Mouse (Mus musculus) small intestine, adult 2 months (tissue): Measurements from ENCODE around the gene Rab31. TPM values are rescaled to one million over a fixed set of nuclear protein-coding genes. Genes with fewer than 3 reads are reported as not detected.

ENCODE experiments used
- H3K27ac ChIP-seq: fragments of 200-500 bp; 2 replicates; pipeline ENCODE4 v1.5.1; 2012; ENCODE audit warnings: low read depth, low read length, control low read depth, inconsistent platforms; ENCODE audit not compliant: insufficient read depth
- H3K27me3 ChIP-seq: fragments of 200-500 bp; 2 replicates; pipeline ENCODE4 v1.6.1; 2012; ENCODE audit warnings: mild to moderate bottlenecking, moderate library complexity, low read length, inconsistent platforms; ENCODE audit not compliant: control insufficient read depth, insufficient read depth
- H3K36me3 ChIP-seq: fragments of 200-500 bp; 2 replicates; pipeline ENCODE4 v1.6.1; 2012; ENCODE audit warnings: mild to moderate bottlenecking, low read length, control low read depth, inconsistent platforms; ENCODE audit not compliant: control insufficient read depth, insufficient read depth
- H3K4me1 ChIP-seq: fragments of 200-500 bp; 2 replicates; pipeline ENCODE4 v1.6.1; 2012; ENCODE audit warnings: low read length, inconsistent platforms, mixed read lengths; ENCODE audit not compliant: control insufficient read depth, insufficient read depth, insufficient read length
- H3K4me3 ChIP-seq: fragments of 200-500 bp; 2 replicates; pipeline ENCODE4 v1.5.1; 2012; ENCODE audit warnings: low read depth, mild to moderate bottlenecking, control low read depth, inconsistent platforms, low read length, moderate library complexity
- CTCF ChIP-seq: fragments of 200-500 bp; IDR thresholded peaks from 2 replicates; pipeline ENCODE4 v1.5.1; 2012; ENCODE audit warnings: low read depth, mild to moderate bottlenecking, control low read depth, inconsistent platforms, low read length, moderate library complexity, mixed read lengths; ENCODE audit not compliant: insufficient replicate concordance, insufficient read length; ENCODE audit errors: extremely low read depth
- POLR2A ChIP-seq: fragments of 200-500 bp; IDR thresholded peaks from 2 replicates; pipeline ENCODE4 v1.6.1; 2012; ENCODE audit warnings: low read depth, mild to moderate bottlenecking, control low read depth, inconsistent platforms, low read length, moderate library complexity
- WGBS: fragments of 180-500 bp; shearing (Covaris S2); methylation state at CpG from one replicate; pipeline ENCODE4 v1.1.7; 2018; 5-methylcytosine and 5-hydroxymethylcytosine counted together
- polyA plus RNA-seq: library from polyadenylated mRNA; depleted of rRNA; stranded (reverse); fragments of >200 nt; gene quantifications from 2 replicates; pipeline ENCODE4 v1.2.3, GENCODE M21; 2012

Gene Rab31
- polyA plus RNA-seq, 1 experiment = 7.8 TPM

DNA sequence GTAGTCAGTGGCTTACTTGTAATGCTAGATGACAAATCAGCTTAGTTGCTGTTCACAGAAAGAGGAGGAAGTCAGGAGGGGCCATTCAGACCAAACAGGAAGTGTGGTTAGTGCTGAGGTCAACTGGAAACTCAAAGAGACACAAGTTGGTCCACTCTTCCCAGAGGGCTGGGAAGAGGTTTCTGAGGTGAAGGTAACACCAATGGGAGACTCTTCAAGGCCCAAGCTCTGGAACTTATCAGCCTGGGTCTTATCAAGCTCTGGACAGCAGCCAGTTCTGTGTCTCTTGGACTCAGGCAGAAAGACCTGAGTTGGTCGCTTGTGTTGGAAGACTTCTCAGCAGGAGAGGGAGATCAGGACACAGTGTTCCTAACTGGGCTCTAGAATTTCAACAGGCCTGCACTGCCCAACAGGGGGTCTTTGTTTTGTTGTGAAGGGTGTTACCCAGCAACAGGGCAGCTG, 97.8 kb downstream of the Rab31 start:
- Histone ChIP-seq H3K4me3 (no peak overlapping the region), H3K27me3 (no peaks in the 10 kb centered on the region), H3K36me3 (no peaks in the 10 kb centered on the region), H3K27ac (peak overlapping the region; percentile 50; the same call in 1 of the 2 replicates), H3K4me1 (peaks cover 7% of the 10 kb centered on the region; the same call in 1 of the 2 replicates)
- 13% methylated on average over 1 of the region's 1 CpGs for WGBS
- TF ChIP-seq CTCF = no peak
- TF ChIP-seq POLR2A = no peak

DNA sequence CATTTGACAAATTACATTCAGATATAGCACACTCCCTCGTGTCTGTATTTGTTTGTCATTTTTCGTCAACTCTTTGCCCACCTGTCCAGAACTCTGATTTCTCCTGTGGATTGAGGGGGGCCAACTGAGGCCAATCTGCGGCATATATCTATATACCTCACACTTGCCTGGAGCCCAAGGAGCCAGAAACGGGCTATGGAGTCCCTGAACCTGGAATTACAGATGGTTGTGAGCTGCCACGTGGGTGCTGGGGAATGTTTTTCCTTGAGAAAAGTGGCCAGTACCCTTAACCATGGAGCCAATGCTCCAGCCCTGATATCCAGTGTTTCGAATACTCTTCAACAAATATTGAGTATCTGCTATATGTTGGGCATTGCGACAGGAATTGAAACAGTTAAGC, 99.6 kb downstream of the Rab31 start:
- Histone ChIP-seq H3K4me1 (peaks cover 7% of the 10 kb centered on the region; the same call in 1 of the 2 replicates), H3K36me3 (no peaks in the 10 kb centered on the region), H3K4me3 (no peak overlapping the region), H3K27ac (no peak overlapping the region), H3K27me3 (no peaks in the 10 kb centered on the region)
- TF ChIP-seq CTCF (no peak), POLR2A (no peak)
- 87% methylated on average over 7 of the region's 7 CpGs for WGBS

DNA sequence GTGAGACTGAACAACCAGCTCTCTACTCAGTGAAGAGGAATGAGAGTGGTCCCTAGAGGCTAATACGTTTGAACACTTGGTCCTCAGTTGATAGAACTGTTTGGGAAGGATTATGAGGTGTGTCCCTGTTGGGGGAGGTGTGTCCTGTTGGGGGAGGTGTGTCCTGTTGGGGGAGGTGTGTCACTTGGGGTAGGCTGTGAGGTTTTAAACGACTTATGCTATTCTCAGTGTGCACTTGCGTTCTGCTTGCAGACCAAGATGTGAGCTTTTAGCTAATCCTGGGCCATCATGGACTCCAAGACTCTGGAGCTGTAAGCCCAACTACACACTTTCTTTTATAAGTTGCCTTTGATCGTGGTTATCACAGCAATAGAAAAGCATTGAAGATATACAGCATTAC, 103.5 kb downstream of the Rab31 start:
- Histone ChIP-seq H3K27me3 (no peaks in the 10 kb centered on the region), H3K27ac (peak overlapping the region; percentile 68; the same call in 1 of the 2 replicates), H3K36me3 (no peaks in the 10 kb centered on the region), H3K4me1 (peaks cover 11% of the 10 kb centered on the region; the same call in 1 of the 2 replicates), H3K4me3 (no peak overlapping the region)
- WGBS = 62% methylated on average over 4 of the region's 4 CpGs
- no peak for TF ChIP-seq POLR2A
- no peak for TF ChIP-seq CTCF

DNA sequence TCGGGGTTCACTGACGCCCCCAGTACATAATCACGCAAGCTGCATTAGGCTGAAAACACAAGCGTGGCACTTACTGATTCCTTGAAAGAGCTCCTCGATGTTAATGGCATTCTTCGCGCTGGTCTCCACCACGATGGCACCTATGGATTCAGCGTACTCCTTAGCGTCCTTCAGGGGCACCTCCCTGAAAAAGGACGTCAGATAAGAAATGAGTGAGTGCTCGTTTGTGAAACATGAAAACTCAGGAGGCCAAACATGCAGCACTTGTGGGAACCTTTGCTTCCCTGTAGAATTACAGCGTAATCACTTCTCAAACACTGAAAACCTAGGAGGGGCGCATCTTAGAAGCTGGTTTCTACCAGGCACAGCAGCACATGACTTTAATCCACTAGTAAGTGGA, 104.8 kb downstream of the Rab31 start:
- Histone ChIP-seq H3K27ac (no peak overlapping the region), H3K27me3 (no peaks in the 10 kb centered on the region), H3K4me3 (no peak overlapping the region), H3K36me3 (no peaks in the 10 kb centered on the region), H3K4me1 (peaks cover 18% of the 10 kb centered on the region; the same call in 1 of the 2 replicates)
- TF ChIP-seq POLR2A (no peak), CTCF (no peak)
- WGBS = 78% methylated on average over 14 of the region's 14 CpGs

DNA sequence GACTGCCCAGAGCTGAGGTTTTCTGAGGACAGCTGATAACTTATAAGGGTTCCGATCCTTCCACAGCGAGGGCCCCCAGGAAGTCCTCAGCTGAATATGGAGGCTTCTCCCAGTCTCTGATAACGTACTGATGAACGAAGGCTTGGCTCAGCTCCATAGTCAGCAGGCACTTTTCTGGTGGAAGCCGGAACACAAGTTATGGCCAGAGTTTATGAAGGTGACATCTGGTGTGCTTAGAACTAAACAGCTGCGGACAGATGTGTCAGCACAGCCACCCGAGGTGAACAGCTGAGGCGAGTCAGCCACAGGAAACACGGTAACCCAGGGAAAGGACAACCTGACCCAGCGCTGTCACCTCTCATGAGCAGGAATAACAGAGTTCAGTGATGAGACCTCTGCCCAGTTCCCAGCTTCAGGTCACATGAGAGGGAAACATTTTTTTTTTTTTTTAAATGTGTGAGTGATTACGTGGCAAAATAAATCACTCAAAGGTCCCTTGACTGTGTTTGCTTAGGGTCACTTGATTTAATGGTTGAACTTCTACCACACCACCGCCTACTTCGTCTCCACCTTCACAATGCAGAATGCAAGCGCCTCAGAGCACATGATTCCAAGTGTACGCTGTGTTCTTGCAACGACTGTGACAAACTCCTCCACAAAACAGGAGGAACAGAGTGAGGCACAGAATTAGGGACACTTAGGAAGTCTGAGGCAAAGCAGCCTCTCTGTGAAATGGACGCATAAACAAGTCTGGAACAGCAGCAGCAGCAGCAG, 106.0 kb downstream of the Rab31 start:
- no peaks in the 10 kb centered on the region for H3K27me3 ChIP-seq
- peaks cover 18% of the 10 kb centered on the region; the same call in 1 of the 2 replicates for H3K4me1 ChIP-seq
- WGBS = 38% methylated on average over 17 of the region's 17 CpGs
- no peak overlapping the region for H3K4me3 ChIP-seq
- H3K27ac ChIP-seq = peak overlapping the region; percentile 69
- no peak for TF ChIP-seq POLR2A
- no peak for TF ChIP-seq CTCF
- H3K36me3 ChIP-seq = no peaks in the 10 kb centered on the region

DNA sequence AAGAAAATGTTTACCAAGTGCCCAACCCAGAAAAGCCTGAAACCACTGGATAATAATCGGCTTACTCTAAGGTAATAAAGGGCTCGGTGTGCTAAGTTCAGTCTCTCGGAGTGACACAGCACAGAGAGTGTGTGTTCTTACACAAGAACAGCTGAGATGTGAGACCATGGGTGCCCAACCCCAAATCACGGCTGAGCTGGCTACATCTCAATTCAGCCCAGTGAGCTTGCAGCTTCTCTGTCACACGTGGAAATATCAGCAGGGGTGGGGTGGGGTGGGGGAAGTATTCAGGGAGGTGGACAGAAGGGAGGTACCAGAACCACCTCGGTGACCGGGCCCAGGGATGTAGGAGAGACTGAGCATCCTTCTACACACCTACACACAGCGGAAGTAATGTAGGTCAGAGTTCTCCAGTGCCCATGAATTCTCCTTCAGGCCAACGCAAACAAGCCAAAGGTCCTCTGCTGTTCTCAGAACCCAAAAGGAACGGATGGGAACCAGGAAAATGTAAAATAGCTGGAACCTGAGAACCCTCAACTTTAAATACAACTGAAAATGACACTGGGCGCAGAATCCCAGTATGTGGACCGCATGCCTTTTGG, 106.7 kb downstream of the Rab31 start:
- peak overlapping the region; percentile 40; the same call in 1 of the 2 replicates for H3K27ac ChIP-seq
- TF ChIP-seq POLR2A (no peak), CTCF (no peak)
- H3K27me3 ChIP-seq = no peaks in the 10 kb centered on the region
- H3K36me3 ChIP-seq = no peaks in the 10 kb centered on the region
- no peak overlapping the region for H3K4me3 ChIP-seq
- WGBS = 45% methylated on average over 12 of the region's 12 CpGs
- peaks cover 18% of the 10 kb centered on the region; the same call in 1 of the 2 replicates for H3K4me1 ChIP-seq
